Mouse (Mus musculus): ENCODE data around the gene Zmynd10. TPM values are rescaled to one million over a fixed set of nuclear protein-coding genes. Genes with fewer than 3 reads are reported as not detected.

The Zmynd10 gene
- total RNA-seq, 1 experiment from 2014 or later: not detected

DNA sequence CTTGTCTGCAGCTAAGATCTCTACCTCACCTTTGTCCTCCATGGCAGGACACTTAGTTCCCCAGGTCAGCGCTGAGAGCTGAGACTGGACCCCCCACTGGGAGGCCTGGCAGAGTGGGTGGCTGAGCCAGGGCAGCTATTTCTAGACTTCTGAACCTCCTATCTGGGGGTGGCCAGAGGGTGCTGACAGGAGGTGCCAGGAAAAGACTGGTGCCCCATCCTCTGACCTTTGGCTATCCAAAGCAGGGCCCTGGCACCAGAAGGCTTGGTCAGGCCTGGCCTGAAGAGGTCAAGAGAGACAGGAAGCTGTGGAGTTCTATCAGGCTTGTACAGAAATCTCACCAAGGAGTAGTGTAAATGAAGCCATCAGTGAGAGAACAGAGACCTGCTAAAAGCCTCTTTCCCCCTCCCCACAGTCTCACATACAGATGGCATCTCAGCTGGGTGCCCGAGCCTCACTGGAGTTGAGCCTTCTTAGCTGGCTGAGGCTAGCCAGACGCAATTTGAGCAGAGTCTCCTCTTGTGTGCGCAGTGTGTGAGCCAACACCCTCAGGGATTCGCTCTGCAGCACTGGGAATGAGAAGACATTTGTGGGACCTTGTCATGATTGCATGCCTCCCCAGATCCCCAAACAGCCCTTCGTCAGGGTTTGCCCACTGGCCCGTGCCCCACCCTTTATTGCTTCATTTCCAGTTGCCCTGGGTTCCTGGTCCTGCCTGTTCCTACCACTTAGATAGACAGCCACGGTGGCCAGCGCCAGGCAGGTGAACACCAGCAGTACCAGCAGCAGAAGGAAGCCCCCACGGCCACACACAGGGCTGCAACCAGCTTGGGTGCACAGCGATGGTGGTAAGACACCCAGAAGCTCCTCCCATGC, 46.2 kb downstream of the Zmynd10 start:
- ATAC-seq (ENCODE audit: extremely low read depth, insufficient number of reproducible peaks, low FRiP score, poor library complexity, severe bottlenecking): no peak

DNA sequence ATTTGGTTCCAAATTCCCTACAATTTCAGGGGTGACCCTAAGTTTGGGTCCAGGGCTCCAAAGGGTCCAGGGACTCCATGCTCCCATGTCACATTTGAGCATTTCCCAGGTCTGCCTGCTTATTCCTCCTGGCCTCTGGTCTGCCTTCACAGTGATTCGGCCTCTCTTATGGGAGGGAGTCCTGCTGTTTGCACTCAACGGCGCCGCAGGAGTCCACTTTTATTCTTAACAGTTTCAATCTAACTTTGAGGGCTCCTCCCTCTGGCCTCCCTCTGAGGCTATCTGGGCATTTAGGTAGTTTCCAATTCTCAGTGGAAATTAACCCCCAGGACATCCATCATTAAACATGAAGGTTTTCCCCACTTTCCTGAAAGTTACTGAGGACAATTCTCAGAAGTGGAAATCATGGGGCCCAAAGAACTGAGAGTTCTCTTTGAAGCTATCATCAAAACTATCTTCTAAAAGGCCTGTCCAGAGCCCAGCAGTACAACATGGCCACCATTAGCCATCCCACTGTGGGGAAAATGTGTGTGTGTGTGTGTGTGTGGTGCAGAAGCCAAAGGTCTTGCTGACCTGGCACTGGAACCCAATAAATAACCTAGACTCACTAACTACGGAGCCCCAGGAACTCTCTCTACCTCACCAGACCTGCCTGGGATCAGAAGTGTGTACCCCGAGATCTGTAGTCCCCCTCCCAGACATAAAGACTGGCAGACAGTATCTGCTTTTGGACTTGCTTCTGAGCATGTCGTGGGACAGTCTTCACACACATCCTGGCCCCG, 47.4 kb downstream of the Zmynd10 start:
- no peak for ATAC-seq (ENCODE audit: extremely low read depth, insufficient number of reproducible peaks, low FRiP score, poor library complexity, severe bottlenecking)

DNA sequence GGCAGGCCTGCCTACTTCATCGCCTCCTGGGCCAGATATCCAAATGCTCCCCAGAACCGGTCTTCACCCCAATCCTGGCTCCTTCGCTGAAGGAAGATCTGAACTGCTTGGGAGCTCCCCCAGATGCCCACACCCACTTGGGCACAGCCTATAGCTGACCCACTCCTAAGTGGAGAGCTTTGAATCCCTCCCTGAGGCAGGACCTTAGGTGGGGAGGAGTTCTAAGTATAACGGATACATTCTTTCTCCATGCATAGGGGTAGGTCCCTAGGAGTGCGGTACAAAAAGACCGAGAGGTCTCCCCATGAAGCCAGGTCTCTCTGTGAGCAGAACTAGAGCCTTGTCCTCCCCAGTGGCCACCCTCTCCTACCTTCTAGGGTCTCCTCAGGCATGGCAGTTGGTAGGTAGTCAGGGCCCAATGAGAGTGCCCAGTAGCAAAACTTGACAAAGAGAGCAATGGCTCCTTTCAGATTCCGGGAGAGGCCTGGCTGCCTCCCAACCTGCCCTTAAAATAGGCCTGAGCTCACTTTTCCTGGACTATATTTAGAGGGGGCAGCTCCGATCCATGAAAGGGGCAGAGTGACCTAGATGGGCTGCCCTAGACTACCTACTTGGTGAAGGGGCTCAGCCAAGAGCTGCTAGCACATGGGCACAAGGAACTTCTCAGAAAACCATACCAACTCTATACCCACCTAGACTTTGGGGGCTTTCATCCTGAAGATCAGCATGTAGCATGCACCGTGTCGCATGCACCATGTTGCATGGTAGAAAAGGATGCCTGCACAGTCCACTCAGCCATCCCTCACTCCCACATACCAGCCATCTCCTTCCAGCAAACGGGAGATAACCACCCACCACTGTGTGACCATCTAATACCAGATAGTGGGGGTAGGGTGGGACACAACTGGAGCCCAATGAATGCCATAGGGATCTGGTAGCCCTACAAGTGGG, 49.8 kb downstream of the Zmynd10 start:
- ATAC-seq (ENCODE audit: extremely low read depth, insufficient number of reproducible peaks, low FRiP score, poor library complexity, severe bottlenecking): no peak

DNA sequence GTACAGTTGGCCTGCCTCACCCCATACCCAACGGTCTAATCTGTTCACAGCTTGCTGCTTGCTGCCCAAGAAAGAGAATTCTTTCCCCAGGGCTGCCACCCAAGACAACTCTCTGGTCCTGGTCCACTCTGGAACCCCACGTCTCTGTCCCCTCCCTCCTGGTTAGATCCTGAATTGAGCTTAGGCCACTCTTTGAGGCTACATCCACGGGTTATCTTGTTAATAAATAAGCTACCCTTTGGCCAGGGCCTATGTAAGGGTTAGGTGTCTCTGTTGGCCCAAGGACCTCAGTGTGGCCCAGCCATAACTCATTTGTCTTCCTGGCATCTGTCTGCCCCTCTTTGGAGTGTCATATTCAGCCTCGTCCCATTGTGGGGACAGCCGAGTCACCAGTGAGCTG, 51.3 kb downstream of the Zmynd10 start:
- ATAC-seq (ENCODE audit: extremely low read depth, insufficient number of reproducible peaks, low FRiP score, poor library complexity, severe bottlenecking): no peak

DNA sequence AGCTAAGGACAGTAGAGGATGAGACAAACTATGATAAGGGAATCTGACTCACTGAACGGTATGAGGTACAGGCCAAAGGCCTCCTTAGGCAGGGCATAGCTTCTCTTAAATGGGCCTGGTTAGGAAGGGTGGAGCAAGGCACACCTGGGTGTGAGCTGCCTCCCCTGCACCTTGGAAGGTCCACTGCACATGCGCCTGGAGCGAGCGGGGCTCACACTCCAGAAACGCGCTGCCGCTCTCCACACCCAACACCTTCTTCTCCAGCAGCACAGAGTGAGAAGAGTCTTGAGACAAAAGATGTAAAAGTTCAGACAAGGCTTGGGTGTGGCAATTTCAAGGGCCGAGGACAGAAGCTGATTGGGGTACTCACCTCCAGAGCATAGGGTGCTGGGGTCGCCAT, 52.3 kb downstream of the Zmynd10 start:
- no peak for ATAC-seq (ENCODE audit: extremely low read depth, insufficient number of reproducible peaks, low FRiP score, poor library complexity, severe bottlenecking)

DNA sequence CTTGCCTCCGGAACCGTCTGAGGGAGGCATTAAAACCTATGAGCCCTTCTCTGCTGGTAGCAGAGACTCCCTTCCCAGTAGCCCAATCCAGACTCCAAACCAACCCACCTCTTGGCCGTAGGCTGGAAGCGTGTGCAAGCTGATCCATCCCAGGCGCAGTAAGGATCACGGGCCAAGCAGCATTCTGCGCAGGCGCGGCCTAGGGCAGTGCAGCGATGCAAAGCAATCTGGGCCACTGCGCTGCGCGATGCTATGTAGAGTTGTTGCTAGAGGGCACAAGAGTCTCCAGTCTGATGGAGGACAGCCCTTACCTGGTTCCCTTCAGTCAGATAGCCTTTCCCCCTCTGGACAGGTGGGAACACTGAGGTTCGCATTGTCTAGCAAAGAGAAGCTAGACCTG, 52.7 kb downstream of the Zmynd10 start:
- ATAC-seq (ENCODE audit: extremely low read depth, insufficient number of reproducible peaks, low FRiP score, poor library complexity, severe bottlenecking): no peak

DNA sequence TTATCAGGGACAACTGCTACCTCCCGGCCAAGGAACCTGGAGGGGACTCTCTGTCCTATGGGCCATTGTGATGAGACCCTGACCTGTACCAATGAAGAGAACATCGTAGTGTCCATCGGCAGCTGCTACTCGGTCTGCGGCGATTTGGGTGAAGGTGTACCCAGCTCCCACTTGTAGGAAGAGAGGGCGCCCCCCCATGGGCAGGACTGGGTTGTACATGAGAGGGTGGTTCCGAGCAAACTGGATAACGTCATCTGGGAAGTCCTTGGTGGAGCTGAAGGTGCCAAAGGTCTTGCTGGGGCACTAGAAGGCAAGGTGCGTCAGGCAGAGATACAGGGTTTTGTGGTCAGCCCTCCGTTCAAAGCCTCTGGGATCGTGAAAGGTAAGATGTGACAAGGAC, 53.6 kb downstream of the Zmynd10 start:
- ATAC-seq (ENCODE audit: extremely low read depth, insufficient number of reproducible peaks, low FRiP score, poor library complexity, severe bottlenecking): no peak

Other genes starting within 250 kb of the Zmynd10 start
- gene Hemk1, start 208.9 kb upstream of the Zmynd10 start, total RNA-seq (2017): 9.7 and 12.6 TPM in 2 replicates
- gene 6430571L13Rik, start 206.7 kb upstream of the Zmynd10 start, total RNA-seq (2017): 0.12 TPM in 1 of 2 replicates, not detected in the other
- gene Cacna2d2, start 147.7 kb upstream of the Zmynd10 start, total RNA-seq (2017): 0.49 and 0.58 TPM in 2 replicates
- 18.6 and 20.4 TPM in 2 replicates for gene Tmem115, start 13.4 kb upstream of the Zmynd10 start, total RNA-seq (2017)
- 9.2 and 11.7 TPM in 2 replicates for gene Cyb561d2, start 5.1 kb upstream of the Zmynd10 start, total RNA-seq (2017)
- gene Nprl2, start 5.1 kb upstream of the Zmynd10 start, total RNA-seq (2017): 29.4 and 36.7 TPM in 2 replicates
- gene Rassf1, start 4.3 kb downstream of the Zmynd10 start, total RNA-seq (2017): 70.8 and 78.2 TPM in 2 replicates
- gene Tusc2, start 16.0 kb downstream of the Zmynd10 start, total RNA-seq (2017): 20.4 and 23.9 TPM in 2 replicates
- 0.93 and 1.1 TPM in 2 replicates for gene Hyal2, start 20.6 kb downstream of the Zmynd10 start, total RNA-seq (2017)
- gene Hyal1, start 29.6 kb downstream of the Zmynd10 start, total RNA-seq (2017): 2.6 and 2.8 TPM in 2 replicates
- gene Naa80, start 31.6 kb downstream of the Zmynd10 start, total RNA-seq (2017): 8.0 and 8.7 TPM in 2 replicates
- gene Hyal3, start 33.5 kb downstream of the Zmynd10 start, total RNA-seq (2017): 2.2 TPM in 1 of 2 replicates, not detected in the other
- gene Ifrd2, start 40.3 kb downstream of the Zmynd10 start, total RNA-seq (2017): 11.2 and 20.1 TPM in 2 replicates
- 0.12 TPM in 2 replicates for gene Sema3b, start 61.9 kb downstream of the Zmynd10 start, total RNA-seq (2017)
- gene Gnai2, start 88.1 kb downstream of the Zmynd10 start, total RNA-seq (2017): 1,051 and 1,081 TPM in 2 replicates
- gene Slc38a3, start 122.2 kb downstream of the Zmynd10 start, total RNA-seq (2017): not detected in 2 replicates
- gene Gnat1, start 132.4 kb downstream of the Zmynd10 start, total RNA-seq (2017): 1.7 TPM in 1 of 2 replicates, not detected in the other
- gene Sema3f, start 163.2 kb downstream of the Zmynd10 start, total RNA-seq (2017): 0.12 and 0.35 TPM in 2 replicates
- 662 and 675 TPM in 2 replicates for gene Rbm5, start 223.7 kb downstream of the Zmynd10 start, total RNA-seq (2017)

Measured in neutrophil, adult 5-6 weeks (primary cell).